Mouse (Mus musculus): ENCODE measurements at regions not wholly inside any gene's neighbourhood (a gene's known extent, or its start where the extent isn't known, plus 50 kb on each side); places are given as distances from the start of the nearest gene placed in this dataset.

DNA sequence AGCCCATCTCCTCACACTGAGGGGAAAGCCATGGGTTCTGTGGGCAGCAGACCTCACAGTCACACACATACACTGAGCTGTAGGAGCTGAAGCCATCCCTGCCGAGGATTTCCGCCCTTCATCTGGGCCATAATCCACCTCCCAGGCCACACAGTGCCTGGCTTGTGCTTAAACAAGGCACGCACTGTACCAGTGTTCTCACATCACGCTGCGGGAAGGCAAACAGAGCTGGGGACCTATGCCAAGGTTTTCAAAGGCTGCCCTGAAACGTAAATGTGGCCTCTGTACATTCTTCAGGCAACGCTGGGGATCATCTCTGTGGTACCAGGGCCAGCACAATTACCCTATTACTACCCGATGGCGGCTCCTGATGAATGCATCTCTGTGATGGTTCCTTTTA lies 627.6 kb downstream of the Insc start:
- Histone ChIP-seq H3K36me3 (ENCODE audit: control insufficient read depth, insufficient read depth) (no peaks in the 10 kb centered on the region), H3K4me2 (ENCODE audit: low read depth, low read length) (no peak overlapping the region), H3K4me1 (ENCODE audit: control insufficient read depth, low read depth, low read length) (no peaks in the 10 kb centered on the region), H3K27ac (ENCODE audit: low read length) (no peak overlapping the region), H3K9ac (ENCODE audit: low read depth, low read length) (no peak overlapping the region), H3K27me3 (ENCODE audit: control insufficient read depth, insufficient read depth, low read depth, low read length) (no peaks in the 10 kb centered on the region), H3K9me3 (replicated peaks; ENCODE audit: control insufficient read depth, low read length) (no peaks in the 10 kb centered on the region), H3K4me3 (ENCODE audit: low read depth, low read length) (no peak overlapping the region)
- ATAC-seq (ENCODE audit: low read depth), result no peak
- 61% methylated on average over 9 of the region's 9 CpGs for WGBS (ENCODE audit: insufficient replicate concordance)

DNA sequence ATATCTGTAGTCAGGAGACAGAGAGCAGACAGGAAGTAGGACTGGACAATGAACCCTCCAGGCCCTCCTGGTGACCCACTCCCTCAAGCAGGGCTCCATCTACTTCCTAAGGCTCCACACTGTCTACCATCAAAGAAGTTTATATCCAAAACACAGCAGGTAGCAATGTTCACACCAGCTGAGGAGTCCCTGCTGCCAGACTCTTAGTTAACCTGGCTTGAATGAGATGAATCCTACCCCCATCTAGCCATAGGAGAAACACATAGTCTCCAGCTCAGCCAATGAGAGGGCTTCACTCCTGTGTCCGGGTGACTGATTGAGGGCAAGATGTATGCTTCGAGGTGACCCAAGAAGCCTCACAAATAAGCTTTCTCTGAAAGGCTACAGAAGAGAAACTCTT lies 629.4 kb downstream of the Insc start:
- WGBS (ENCODE audit: insufficient replicate concordance), result 46% methylated on average over 2 of the region's 2 CpGs

GRCm38 (mm10) chr7:115373781-115374533 lies 630.5 kb downstream of the Insc start:
- Histone ChIP-seq H3K27ac (ENCODE audit: low read length) (no peak overlapping the region), H3K36me3 (ENCODE audit: control insufficient read depth, insufficient read depth) (no peaks in the 10 kb centered on the region), H3K4me2 (ENCODE audit: low read depth, low read length) (no peak overlapping the region), H3K4me1 (ENCODE audit: control insufficient read depth, low read depth, low read length) (no peaks in the 10 kb centered on the region), H3K27me3 (ENCODE audit: control insufficient read depth, insufficient read depth, low read depth, low read length) (no peaks in the 10 kb centered on the region), H3K9me3 (replicated peaks; ENCODE audit: control insufficient read depth, low read length) (no peaks in the 10 kb centered on the region), H3K9ac (ENCODE audit: low read depth, low read length) (no peak overlapping the region), H3K4me3 (ENCODE audit: low read depth, low read length) (no peak overlapping the region)
- no peak for ATAC-seq (ENCODE audit: low read depth)
- 51% methylated on average over 8 of the region's 8 CpGs for WGBS (ENCODE audit: insufficient replicate concordance)

More for the DNA sequence above, 629.4 kb downstream of the Insc start:
- Histone ChIP-seq H3K9me3 (replicated peaks; ENCODE audit: control insufficient read depth, low read length) (no peaks in the 10 kb centered on the region), H3K27ac (ENCODE audit: low read length) (no peak overlapping the region), H3K36me3 (ENCODE audit: control insufficient read depth, insufficient read depth) (no peaks in the 10 kb centered on the region), H3K9ac (ENCODE audit: low read depth, low read length) (no peak overlapping the region), H3K4me1 (ENCODE audit: control insufficient read depth, low read depth, low read length) (no peaks in the 10 kb centered on the region), H3K27me3 (ENCODE audit: control insufficient read depth, insufficient read depth, low read depth, low read length) (no peaks in the 10 kb centered on the region), H3K4me3 (ENCODE audit: low read depth, low read length) (no peak overlapping the region), H3K4me2 (ENCODE audit: low read depth, low read length) (no peak overlapping the region)
- no peak for ATAC-seq (ENCODE audit: low read depth)

DNA sequence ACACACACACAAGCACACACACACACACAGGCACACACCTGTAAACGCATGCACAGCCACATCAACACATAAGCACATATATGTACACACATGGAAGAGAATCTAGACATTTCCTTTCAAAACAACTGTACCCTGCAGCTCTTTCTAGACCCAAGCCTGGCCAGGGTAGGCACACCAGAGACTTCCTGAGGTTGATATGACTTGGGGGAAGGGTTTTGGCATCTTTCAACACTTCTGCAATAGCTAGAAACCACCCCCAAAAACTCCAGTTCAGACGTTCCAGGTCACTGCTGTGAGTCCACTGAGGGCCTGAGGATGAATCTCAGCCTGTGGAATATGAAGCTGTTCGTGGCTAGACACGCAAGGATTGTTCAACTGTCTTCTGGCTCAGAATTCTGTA lies 632.6 kb downstream of the Insc start:
- 42% methylated on average over 4 of the region's 4 CpGs for WGBS (ENCODE audit: insufficient replicate concordance)
- no peaks in the 10 kb centered on the region for H3K27me3 ChIP-seq (ENCODE audit: control insufficient read depth, insufficient read depth, low read depth, low read length)
- H3K4me1 ChIP-seq (ENCODE audit: control insufficient read depth, low read depth, low read length), result no peaks in the 10 kb centered on the region
- H3K9ac ChIP-seq (ENCODE audit: low read depth, low read length), result no peak overlapping the region
- ATAC-seq (ENCODE audit: low read depth), result no peak
- no peaks in the 10 kb centered on the region for H3K36me3 ChIP-seq (ENCODE audit: control insufficient read depth, insufficient read depth)
- H3K4me3 ChIP-seq (ENCODE audit: low read depth, low read length), result no peak overlapping the region
- H3K27ac ChIP-seq (ENCODE audit: low read length), result no peak overlapping the region
- no peaks in the 10 kb centered on the region for H3K9me3 ChIP-seq (replicated peaks; ENCODE audit: control insufficient read depth, low read length)
- H3K4me2 ChIP-seq (ENCODE audit: low read depth, low read length), result no peak overlapping the region

GRCm38 (mm10) chr7:115378836-115379235 lies 635.3 kb downstream of the Insc start:
- Histone ChIP-seq H3K9me3 (replicated peaks; ENCODE audit: control insufficient read depth, low read length) (no peaks in the 10 kb centered on the region), H3K27me3 (ENCODE audit: control insufficient read depth, insufficient read depth, low read depth, low read length) (no peaks in the 10 kb centered on the region), H3K27ac (ENCODE audit: low read length) (no peak overlapping the region), H3K4me3 (ENCODE audit: low read depth, low read length) (no peak overlapping the region), H3K9ac (ENCODE audit: low read depth, low read length) (no peak overlapping the region), H3K36me3 (ENCODE audit: control insufficient read depth, insufficient read depth) (no peaks in the 10 kb centered on the region), H3K4me1 (ENCODE audit: control insufficient read depth, low read depth, low read length) (no peaks in the 10 kb centered on the region), H3K4me2 (ENCODE audit: low read depth, low read length) (no peak overlapping the region)
- 50% methylated on average over 3 of the region's 3 CpGs for WGBS (ENCODE audit: insufficient replicate concordance)
- no peak for ATAC-seq (ENCODE audit: low read depth)

DNA sequence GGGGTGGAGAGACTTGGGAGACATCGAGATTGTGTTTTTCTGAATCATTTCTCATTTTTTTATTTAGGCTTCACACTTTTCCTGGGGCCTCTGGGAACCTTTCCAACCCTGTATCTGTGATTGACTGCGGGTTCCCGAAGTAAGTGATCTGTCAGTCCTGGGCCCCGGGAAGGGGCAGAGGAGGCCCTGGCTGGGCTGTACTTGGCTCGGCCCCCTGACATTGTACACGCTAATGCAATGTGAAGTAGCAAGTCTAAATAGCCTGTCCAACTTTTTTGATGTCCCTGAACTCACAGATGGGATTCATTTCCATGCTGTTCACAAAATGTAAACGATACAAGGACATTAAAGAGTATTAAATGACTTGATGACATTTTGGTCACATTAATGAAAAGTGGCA lies 636.1 kb downstream of the Insc start:
- no peak overlapping the region for H3K4me3 ChIP-seq (ENCODE audit: low read depth, low read length)
- no peaks in the 10 kb centered on the region for H3K36me3 ChIP-seq (ENCODE audit: control insufficient read depth, insufficient read depth)
- no peak overlapping the region for H3K9ac ChIP-seq (ENCODE audit: low read depth, low read length)
- H3K9me3 ChIP-seq (replicated peaks; ENCODE audit: control insufficient read depth, low read length), result no peaks in the 10 kb centered on the region
- 53% methylated on average over 7 of the region's 7 CpGs for WGBS (ENCODE audit: insufficient replicate concordance)
- no peaks in the 10 kb centered on the region for H3K4me1 ChIP-seq (ENCODE audit: control insufficient read depth, low read depth, low read length)
- no peak overlapping the region for H3K4me2 ChIP-seq (ENCODE audit: low read depth, low read length)
- H3K27ac ChIP-seq (ENCODE audit: low read length), result no peak overlapping the region
- no peaks in the 10 kb centered on the region for H3K27me3 ChIP-seq (ENCODE audit: control insufficient read depth, insufficient read depth, low read depth, low read length)
- ATAC-seq (ENCODE audit: low read depth), result no peak

GRCm38 (mm10) chr7:115380989-115381610 lies 637.6 kb downstream of the Insc start:
- H3K4me3 ChIP-seq (ENCODE audit: low read depth, low read length), result no peak overlapping the region

DNA sequence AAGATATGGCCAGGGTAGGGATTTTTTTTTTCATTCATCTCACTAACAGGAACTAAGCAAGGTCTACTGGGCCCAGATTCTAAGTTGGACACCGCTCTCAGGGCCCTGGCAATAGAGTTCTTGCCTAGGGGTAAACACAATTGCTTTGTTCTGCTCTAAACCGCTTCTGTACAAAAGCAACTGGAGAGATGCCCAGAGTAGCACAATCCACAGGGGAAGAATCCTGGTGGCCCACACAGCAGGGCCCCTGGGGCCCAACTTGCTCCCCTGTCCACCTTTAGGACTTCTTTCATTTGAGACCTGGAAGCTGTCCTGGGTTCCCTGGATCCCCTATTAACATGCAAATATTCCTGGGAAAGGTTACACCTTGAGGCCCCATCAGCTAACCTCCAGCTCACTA lies 639.4 kb downstream of the Insc start:
- no peaks in the 10 kb centered on the region for H3K9me3 ChIP-seq (replicated peaks; ENCODE audit: control insufficient read depth, low read length)
- no peak for ATAC-seq (ENCODE audit: low read depth)
- WGBS (ENCODE audit: insufficient replicate concordance), result 79% methylated on average over 2 of the region's 2 CpGs

More at GRCm38 (mm10) chr7:115380989-115381610, 637.6 kb downstream of the Insc start:
- no peak for ATAC-seq (ENCODE audit: low read depth)
- 60% methylated on average over 8 of the region's 8 CpGs for WGBS (ENCODE audit: insufficient replicate concordance)
- Histone ChIP-seq H3K4me2 (ENCODE audit: low read depth, low read length) (no peak overlapping the region), H3K9me3 (replicated peaks; ENCODE audit: control insufficient read depth, low read length) (no peaks in the 10 kb centered on the region), H3K4me1 (ENCODE audit: control insufficient read depth, low read depth, low read length) (no peaks in the 10 kb centered on the region), H3K27me3 (ENCODE audit: control insufficient read depth, insufficient read depth, low read depth, low read length) (no peaks in the 10 kb centered on the region), H3K9ac (ENCODE audit: low read depth, low read length) (no peak overlapping the region), H3K36me3 (ENCODE audit: control insufficient read depth, insufficient read depth) (no peaks in the 10 kb centered on the region), H3K27ac (ENCODE audit: low read length) (no peak overlapping the region)

GRCm38 (mm10) chr7:115388874-115389273 lies 645.4 kb downstream of the Insc start:
- no peak for ATAC-seq (ENCODE audit: low read depth)
- Histone ChIP-seq H3K36me3 (ENCODE audit: control insufficient read depth, insufficient read depth) (no peaks in the 10 kb centered on the region), H3K4me3 (ENCODE audit: low read depth, low read length) (no peak overlapping the region), H3K9ac (ENCODE audit: low read depth, low read length) (no peak overlapping the region), H3K9me3 (replicated peaks; ENCODE audit: control insufficient read depth, low read length) (no peaks in the 10 kb centered on the region), H3K27ac (ENCODE audit: low read length) (no peak overlapping the region), H3K4me1 (ENCODE audit: control insufficient read depth, low read depth, low read length) (no peaks in the 10 kb centered on the region), H3K4me2 (ENCODE audit: low read depth, low read length) (no peak overlapping the region), H3K27me3 (ENCODE audit: control insufficient read depth, insufficient read depth, low read depth, low read length) (no peaks in the 10 kb centered on the region)
- WGBS (ENCODE audit: insufficient replicate concordance), result 58% methylated on average over 5 of the region's 5 CpGs

More for the DNA sequence above, 639.4 kb downstream of the Insc start:
- Histone ChIP-seq H3K4me1 (ENCODE audit: control insufficient read depth, low read depth, low read length) (no peaks in the 10 kb centered on the region), H3K4me2 (ENCODE audit: low read depth, low read length) (no peak overlapping the region), H3K36me3 (ENCODE audit: control insufficient read depth, insufficient read depth) (no peaks in the 10 kb centered on the region), H3K27me3 (ENCODE audit: control insufficient read depth, insufficient read depth, low read depth, low read length) (no peaks in the 10 kb centered on the region), H3K9ac (ENCODE audit: low read depth, low read length) (no peak overlapping the region), H3K27ac (ENCODE audit: low read length) (no peak overlapping the region), H3K4me3 (ENCODE audit: low read depth, low read length) (no peak overlapping the region)
